Mouse (Mus musculus) v-Abl transformed pro-B cells (cell line): Measurements from ENCODE around the gene Wfdc10.

Experiments
- in situ Hi-C, 2 experiments: fragments of 400-800 bp; cut with MboI; formaldehyde crosslinking; loops; one replicate each; pipeline ENCODE4 v1.15.1; 2025; ENCODE audit not compliant: unreplicated experiment in 2 of 2

Wfdc10 gene

GRCm38 (mm10) chr2:164698201-164698600 lies 42.4 kb downstream of the Wfdc10 start, which contains the start of gene Spint4:
Spint4 (plus strand) TSS chr2:164698501.
- in situ Hi-C loops: no loop called here

DNA sequence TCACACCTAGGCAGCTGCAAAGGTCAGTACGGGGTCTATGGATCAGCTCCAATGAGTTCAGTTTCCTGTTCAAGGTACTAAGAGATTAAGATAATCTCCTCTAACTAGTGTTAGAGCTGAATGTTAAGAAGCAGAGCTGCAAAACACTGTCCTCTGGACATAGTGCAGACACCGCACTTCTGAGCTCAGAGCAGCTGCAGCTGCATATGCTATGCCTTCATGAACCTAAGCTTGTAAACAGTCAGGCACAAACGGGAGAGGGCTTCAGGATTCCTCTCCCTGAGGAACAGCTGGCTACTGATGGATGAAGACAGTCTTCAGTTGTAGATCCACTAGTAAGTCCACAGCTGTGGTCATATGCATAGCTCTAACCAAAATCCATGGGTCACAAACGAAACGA lies 45.1 kb downstream of the Wfdc10 start:
- in situ Hi-C loops: no loop called here

- in situ Hi-C loops: no loop called here
Measured at GRCm38 (mm10) chr2:164701761-164702160, 45.9 kb downstream of the Wfdc10 start.

DNA sequence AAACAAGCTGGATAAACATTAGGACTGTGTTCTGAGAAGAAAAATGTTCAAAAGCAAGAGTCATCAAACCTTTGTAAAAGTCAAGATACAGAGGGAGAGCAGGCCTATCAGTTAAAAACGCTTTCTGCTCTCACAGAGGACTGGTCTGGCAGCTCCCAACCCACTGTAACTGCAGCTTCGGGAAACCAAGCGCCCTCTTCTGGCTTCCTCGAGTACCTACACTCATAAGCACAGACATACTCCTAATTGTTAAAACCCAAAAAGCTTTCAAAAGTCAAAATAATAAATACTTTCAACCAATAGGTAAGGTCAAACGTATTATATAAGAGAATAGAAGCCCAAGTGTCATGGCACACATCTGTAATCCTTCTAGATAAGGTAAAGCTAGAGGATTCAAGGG lies 48.4 kb downstream of the Wfdc10 start:
- in situ Hi-C loops: no loop called here

- in situ Hi-C loops: no loop called here
Measured at GRCm38 (mm10) chr2:164705328-164705727, 49.5 kb downstream of the Wfdc10 start.

- in situ Hi-C loops: no loop called here
Measured at GRCm38 (mm10) chr2:164705991-164706390, 50.1 kb downstream of the Wfdc10 start.
